Mouse (Mus musculus) heart, adult 2 months (tissue): ENCODE data around the gene Gm20388.

Experiments used
- CTCF ChIP-seq: fragments of 200-600 bp; IDR thresholded peaks from 2 replicates; pipeline ENCODE4 v1.8.1; 2022; ENCODE audit warnings: antibody characterized with exemption, mild to moderate bottlenecking, moderate library complexity
- EP300 ChIP-seq: fragments of 200-500 bp; IDR thresholded peaks from 2 replicates; pipeline ENCODE4 v1.6.1; 2011; ENCODE audit warnings: low read depth, low read length, control low read depth; ENCODE audit not compliant: insufficient read depth
- POLR2A ChIP-seq: fragments of 200-500 bp; IDR thresholded peaks from 2 replicates; pipeline ENCODE4 v1.6.1; 2011; ENCODE audit warnings: mild to moderate bottlenecking, low read depth, low read length, control low read depth; ENCODE audit not compliant: insufficient read depth

DNA sequence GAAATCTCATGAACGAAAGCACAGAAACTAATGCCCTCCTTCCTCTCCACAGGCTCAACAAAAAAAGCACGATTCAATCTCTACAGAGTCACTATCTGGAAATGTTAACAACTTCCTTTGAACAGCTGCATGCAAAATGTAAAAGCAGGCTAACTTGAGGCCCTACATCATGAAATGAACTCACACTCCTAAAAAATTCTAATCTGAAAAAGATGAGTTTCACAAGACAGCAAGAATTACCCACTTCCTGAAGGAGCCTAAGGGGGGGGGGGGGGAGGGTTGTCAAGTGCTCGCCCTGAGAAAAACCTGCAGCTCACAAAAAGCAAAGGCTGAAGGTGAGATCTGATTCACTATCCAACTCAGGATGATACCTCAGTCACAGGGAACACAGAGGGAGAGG lies 3104.4 kb downstream of the Gm20388 start:
- no peak for TF ChIP-seq POLR2A
- TF ChIP-seq EP300: no peak
- TF ChIP-seq CTCF: no peak
